Comparison of ENCODE assay signal across 38 mouse cellular contexts in the genomic region with DNA sequence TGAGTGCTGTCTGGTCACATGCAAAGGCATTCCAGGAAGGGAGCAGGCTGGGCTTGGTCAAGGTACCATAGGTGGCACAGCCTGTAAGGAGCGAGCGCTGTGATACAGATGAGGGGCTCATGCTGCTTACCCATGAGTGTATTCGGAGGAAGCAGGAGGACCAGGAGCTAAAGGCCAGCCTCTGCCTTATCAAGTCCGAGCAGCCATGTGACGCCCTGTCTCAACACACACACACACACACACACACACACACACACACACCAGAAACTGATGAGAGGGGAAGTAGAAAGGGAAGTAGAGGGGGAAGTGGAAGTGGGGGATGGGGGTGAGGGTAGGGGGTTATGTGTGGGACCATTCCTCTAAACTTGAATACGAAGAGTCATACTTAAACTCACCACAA. TPM values are rescaled to one million over a fixed set of nuclear protein-coding genes. Genes with fewer than 3 reads are reported as not detected.
DNase-seq lines count a peak whose midpoint lies in the region; ATAC-seq and TF ChIP-seq lines count a peak whose summit lies in the region.
"Had no signal": no experiment of that assay in that cellular context is flagged by ENCODE, and none has a peak within 500 bp of the region (broad histone marks: within the 10 kb centered on the region; RNA-seq: fewer than 3 reads in every experiment).

No protein-coding gene starts in this region.

- H3K9me3 ChIP-seq in liver, postnatal 0 days (ENCODE audit: low read length), result no peaks in the 10 kb centered on the region
- H3K9me3 ChIP-seq: embryonic facial prominence, embryonic 10.5 days; embryonic facial prominence, embryonic 15.5 days; forebrain, embryonic 12.5 days; heart, embryonic 10.5 days; heart, embryonic 15.5 days; hindbrain, embryonic 12.5 days; intestine, embryonic 15.5 days; limb, embryonic 12.5 days; midbrain, embryonic 13.5 days; neural tube, embryonic 13.5 days had no signal

- no peaks in the 10 kb centered on the region for H3K36me3 ChIP-seq in liver, postnatal 0 days (replicated peaks; ENCODE audit: insufficient read depth, low read length)
- H3K36me3 ChIP-seq: embryonic facial prominence, embryonic 10.5 days; embryonic facial prominence, embryonic 15.5 days; heart, embryonic 10.5 days; heart, embryonic 15.5 days; intestine, embryonic 15.5 days; limb, embryonic 12.5 days; neural tube, embryonic 13.5 days had no signal

- no peak for ATAC-seq in liver, postnatal 0 days
- peak; percentile 40 for ATAC-seq in megakaryocyte, adult 5-6 weeks (ENCODE audit: poor library complexity, severe bottlenecking)
- ATAC-seq: activated CD4-positive, CD25-positive, alpha-beta regulatory T cell, adult 4 months; CD4-positive, CD25-positive, alpha-beta regulatory T cell, adult 4 months; forebrain, postnatal 0 days; hindbrain, postnatal 0 days; intestine, embryonic 15.5 days; midbrain, embryonic 13.5 days had no signal

- TF ChIP-seq CTCF in liver, postnatal 0 days (IDR thresholded peaks at IDR 0.05; ENCODE audit: low read depth), result no peak

- WGBS in liver, postnatal 0 days (ENCODE audit: insufficient replicate concordance), result 32% methylated on average over 6 of the region's 6 CpGs

- H3K27ac ChIP-seq in liver, postnatal 0 days (ENCODE audit: low read depth), result no peak overlapping the region
- H3K27ac ChIP-seq: embryonic facial prominence, embryonic 10.5 days; embryonic facial prominence, embryonic 15.5 days; forebrain, embryonic 12.5 days; heart, embryonic 10.5 days; heart, embryonic 15.5 days; hindbrain, embryonic 12.5 days; hindbrain, postnatal 0 days; intestine, embryonic 15.5 days; limb, embryonic 12.5 days; liver, embryonic 14.5 days; midbrain, embryonic 13.5 days; neural tube, embryonic 13.5 days; stomach, postnatal 0 days had no signal

- no peak overlapping the region for H3K4me2 ChIP-seq in liver, postnatal 0 days (ENCODE audit: low read depth, low read length)
- H3K4me2 ChIP-seq: embryonic facial prominence, embryonic 15.5 days; forebrain, embryonic 12.5 days; heart, embryonic 15.5 days; hindbrain, embryonic 12.5 days; intestine, embryonic 15.5 days; limb, embryonic 12.5 days; lung, embryonic 14.5 days; midbrain, embryonic 13.5 days; neural tube, embryonic 13.5 days had no signal

- peak; percentile 14 for DNase-seq in liver
- no peak for DNase-seq in liver, postnatal 0 days
- DNase-seq in MEL-GATA-1-ER (ENCODE audit: extremely low read depth, low read depth), result peak; percentile 45
- DNase-seq in kidney, postnatal 10 days, result no peak
- DNase-seq in thymus, postnatal 10 days (ENCODE audit: low spot score in 2 of 2), result no peak
- DNase-seq in layer of hippocampus, adult 9-10 months (ENCODE audit: low spot score), result no peak
- DNase-seq: adrenal gland, adult 2 months; adrenal gland, postnatal 36 days; cerebellum, adult 18-20 months; cerebellum, postnatal 10 days; forebrain, postnatal 0 days; gastrocnemius, postnatal 10 days; heart, postnatal 36 days; kidney, adult 2 months; kidney, postnatal 4 days; layer of hippocampus, postnatal 36 days; lung, embryonic 14.5 days; lung, postnatal 14 days; retina, postnatal 1 day; right cerebral cortex, postnatal 14 days had no signal

- no peak overlapping the region for H3K9ac ChIP-seq in liver, postnatal 0 days (replicated peaks)
- H3K9ac ChIP-seq: embryonic facial prominence, embryonic 15.5 days; forebrain, embryonic 12.5 days; forebrain, postnatal 0 days; heart, embryonic 15.5 days; hindbrain, embryonic 12.5 days; intestine, embryonic 15.5 days; limb, embryonic 12.5 days; liver, embryonic 14.5 days; lung, embryonic 14.5 days; midbrain, embryonic 13.5 days; neural tube, embryonic 13.5 days had no signal

- H3K27me3 ChIP-seq in liver, postnatal 0 days (ENCODE audit: insufficient read depth, low read length), result no peaks in the 10 kb centered on the region
- H3K27me3 ChIP-seq: embryonic facial prominence, embryonic 15.5 days; forebrain, embryonic 12.5 days; heart, embryonic 15.5 days; hindbrain, embryonic 12.5 days; intestine, embryonic 15.5 days; midbrain, embryonic 13.5 days; neural tube, embryonic 13.5 days had no signal

- H3K4me3 ChIP-seq in liver, postnatal 0 days (ENCODE audit: low read depth, low read length), result no peak overlapping the region
- H3K4me3 ChIP-seq: embryonic facial prominence, embryonic 10.5 days; embryonic facial prominence, embryonic 15.5 days; forebrain, embryonic 12.5 days; heart, embryonic 10.5 days; heart, embryonic 15.5 days; hindbrain, embryonic 12.5 days; intestine, embryonic 15.5 days; limb, embryonic 12.5 days; midbrain, embryonic 13.5 days; neural tube, embryonic 13.5 days had no signal

- 0 out of 2 replicates have a peak, but pooled peaks cover 4% of the 10 kb centered on the region for H3K4me1 ChIP-seq in liver, postnatal 0 days (ENCODE audit: insufficient read depth)
- H3K4me1 ChIP-seq: embryonic facial prominence, embryonic 15.5 days; intestine, embryonic 15.5 days; limb, embryonic 12.5 days had no signal

- no peak for TF ChIP-seq EP300 in liver, postnatal 0 days (IDR thresholded peaks at IDR 0.05; ENCODE audit: low read depth)

RNA-seq across cellular contexts. Expression of a gene that starts 45.7 kb away (rescaled TPM):
- polyA plus RNA-seq in liver, postnatal 0 days (2015; fragmentation: Nextera tagmentation; extraction: Ambion mirVana), result not detected in 2 replicates
- total RNA-seq in megakaryocyte, adult 5-6 weeks (2015), result 0.11 TPM in 1 of 2 replicates, not detected in the other
- 0.24 TPM in 1 of 2 replicates, not detected in the other for total RNA-seq in megakaryocyte, adult 5-6 weeks (2017)
- total RNA-seq: adrenal gland, postnatal 36 days; megakaryocyte-erythroid progenitor cell, adult 5-6 weeks had no signal
- polyA plus RNA-seq: activated CD4-positive, CD25-positive, alpha-beta regulatory T cell, adult 4 months; adrenal gland, adult 2 months; CD4-positive, CD25-positive, alpha-beta regulatory T cell, adult 4 months; heart, embryonic 15.5 days; intestine, embryonic 15.5 days; liver, embryonic 14.5 days; lung, embryonic 14.5 days; small intestine, adult 2 months; stomach, postnatal 0 days had no signal

Comparison
In these comparisons a context has a peak if more than half of its experiments do, and no peak if none do; other contexts are left out.
1. DNase-seq: peak in liver (single experiment) and MEL-GATA-1-ER (single experiment); none in liver, postnatal 0 days (single experiment), kidney, postnatal 10 days (single experiment), thymus, postnatal 10 days (0 of 2) and layer of hippocampus, adult 9-10 months (single experiment).